Mouse (Mus musculus): ENCODE data around the gene Mecr. TPM values are rescaled to one million over a fixed set of nuclear protein-coding genes. Genes with fewer than 3 reads are reported as not detected.

Gene Mecr
- total RNA-seq, 1 experiment from 2014 or later: 25.9 TPM

DNA sequence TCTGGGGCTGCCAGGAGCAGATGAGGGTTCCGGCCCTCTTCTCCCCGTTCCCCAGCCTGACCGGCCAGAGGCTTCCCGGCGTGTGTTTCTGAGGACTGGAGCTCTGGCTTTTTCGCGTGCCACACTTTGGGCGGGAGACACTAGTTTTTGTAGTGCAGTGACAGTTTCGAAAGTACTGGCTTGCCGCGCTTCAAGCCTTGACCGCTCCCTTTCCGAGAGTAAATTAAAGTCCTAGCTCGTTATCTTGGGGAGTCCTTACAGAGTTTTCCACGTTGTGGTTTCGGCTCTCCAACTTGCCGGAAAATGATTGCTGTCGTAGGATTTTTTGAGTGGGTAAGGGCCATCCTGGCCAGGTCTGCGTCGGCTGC, 30.9 kb downstream of the Mecr start:
- peak; percentile 18 to 20; a peak in 1 of 4 replicates for ATAC-seq (replicated peaks in 1 of 2; ENCODE audit: insufficient read depth in 1 of 2, low FRiP score in 2 of 2, low TSS enrichment in 1 of 2, low read depth in 1 of 2, poor library complexity in 2 of 2, severe bottlenecking in 2 of 2)

DNA sequence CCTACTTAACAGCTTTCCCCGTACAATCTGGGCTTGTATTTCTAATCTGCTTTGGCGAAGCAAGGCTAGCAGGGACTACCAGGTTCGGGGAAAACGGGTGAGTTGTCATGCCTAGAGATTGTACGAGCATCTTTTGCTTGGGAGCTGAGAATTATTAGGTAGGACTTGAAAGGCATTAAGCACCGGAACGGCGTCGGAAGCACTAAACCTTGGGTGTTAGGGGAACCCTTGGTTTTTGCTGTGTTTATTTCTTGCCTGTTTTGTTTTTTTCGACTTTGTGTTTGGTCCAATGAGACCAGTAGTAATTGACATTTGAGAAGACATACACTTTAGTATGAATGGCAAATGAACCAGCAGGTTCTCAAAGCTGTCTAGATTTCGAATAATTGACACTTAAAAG, 31.3 kb downstream of the Mecr start:
- no peak for ATAC-seq (replicated peaks in 1 of 2; ENCODE audit: insufficient read depth in 1 of 2, low FRiP score in 2 of 2, low TSS enrichment in 1 of 2, low read depth in 1 of 2, poor library complexity in 2 of 2, severe bottlenecking in 2 of 2)

GRCm38 (mm10) chr4:131875242-131875641, 32.0 kb downstream of the Mecr start:
- ATAC-seq (replicated peaks in 1 of 2; ENCODE audit: insufficient read depth in 1 of 2, low FRiP score in 2 of 2, low TSS enrichment in 1 of 2, low read depth in 1 of 2, poor library complexity in 2 of 2, severe bottlenecking in 2 of 2): no peak

- no peak for ATAC-seq (replicated peaks in 1 of 2; ENCODE audit: insufficient read depth in 1 of 2, low FRiP score in 2 of 2, low TSS enrichment in 1 of 2, low read depth in 1 of 2, poor library complexity in 2 of 2, severe bottlenecking in 2 of 2)
Observed at GRCm38 (mm10) chr4:131876836-131877235, 33.6 kb downstream of the Mecr start.

DNA sequence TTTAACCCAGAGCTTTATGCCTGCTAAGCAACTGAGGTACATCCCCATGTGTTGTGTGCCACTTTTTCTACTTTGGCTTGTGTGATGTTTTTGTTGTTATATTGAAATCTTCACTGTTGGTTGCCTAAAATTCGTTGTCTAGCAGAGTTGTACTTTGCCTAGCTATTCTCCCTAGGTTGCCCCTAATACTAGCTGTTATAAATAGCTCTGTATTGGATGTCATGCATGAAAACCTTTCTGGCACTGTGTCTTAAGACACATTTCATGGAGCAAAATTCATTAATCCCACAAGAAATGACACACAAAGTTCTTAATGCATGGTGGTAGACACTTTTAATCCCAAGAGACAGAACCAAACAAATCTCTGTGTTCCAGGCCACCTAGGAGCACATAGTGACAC, 36.4 kb downstream of the Mecr start:
- no peak for ATAC-seq (replicated peaks in 1 of 2; ENCODE audit: insufficient read depth in 1 of 2, low FRiP score in 2 of 2, low TSS enrichment in 1 of 2, low read depth in 1 of 2, poor library complexity in 2 of 2, severe bottlenecking in 2 of 2)

- no peak for ATAC-seq (replicated peaks in 1 of 2; ENCODE audit: insufficient read depth in 1 of 2, low FRiP score in 2 of 2, low TSS enrichment in 1 of 2, low read depth in 1 of 2, poor library complexity in 2 of 2, severe bottlenecking in 2 of 2)
Observed at GRCm38 (mm10) chr4:131881306-131881705, 38.0 kb downstream of the Mecr start.

DNA sequence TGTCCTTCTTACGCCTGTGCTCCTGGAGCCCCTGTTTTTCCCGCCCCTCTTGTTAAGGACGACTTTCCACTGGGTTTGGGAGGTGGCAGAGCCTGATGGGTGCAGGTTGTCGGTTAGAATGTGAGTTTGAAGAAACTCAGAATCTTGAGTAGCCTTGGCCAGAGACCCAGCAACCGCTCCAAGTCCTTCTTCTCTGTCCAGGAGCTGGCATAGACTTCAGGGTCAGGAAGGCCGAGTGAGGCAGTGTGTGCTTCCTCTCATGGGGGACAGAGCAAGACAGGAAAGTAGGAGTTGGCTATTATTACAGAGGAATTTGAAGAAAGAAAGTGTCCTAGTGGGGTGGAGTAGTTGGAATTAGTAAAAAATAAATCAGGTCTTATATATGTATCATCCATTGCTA, 40.3 kb downstream of the Mecr start:
- ATAC-seq (replicated peaks in 1 of 2; ENCODE audit: insufficient read depth in 1 of 2, low FRiP score in 2 of 2, low TSS enrichment in 1 of 2, low read depth in 1 of 2, poor library complexity in 2 of 2, severe bottlenecking in 2 of 2): no peak

GRCm38 (mm10) chr4:131885376-131885775, 42.1 kb downstream of the Mecr start:
- ATAC-seq (replicated peaks in 1 of 2; ENCODE audit: insufficient read depth in 1 of 2, low FRiP score in 2 of 2, low TSS enrichment in 1 of 2, low read depth in 1 of 2, poor library complexity in 2 of 2, severe bottlenecking in 2 of 2): no peak

DNA sequence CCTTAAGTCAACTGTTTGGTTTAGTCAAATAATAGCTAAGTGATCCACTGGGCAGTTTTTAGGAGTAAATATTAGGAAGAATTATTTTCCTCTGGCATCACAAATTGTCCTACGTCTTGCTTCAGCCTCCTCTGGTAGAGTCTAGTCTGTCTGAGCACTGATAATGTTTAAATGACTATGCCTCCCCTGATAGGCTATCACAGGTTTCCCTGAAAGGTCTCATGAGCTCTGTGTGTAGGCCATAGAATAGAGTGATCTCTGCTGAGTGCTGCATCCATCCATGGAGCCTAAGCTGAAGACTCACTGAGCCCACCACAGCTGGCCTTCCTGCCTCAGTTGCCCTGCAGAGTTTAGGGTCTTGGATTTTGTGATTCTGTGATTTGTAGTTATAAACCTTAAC, 45.3 kb downstream of the Mecr start:
- ATAC-seq (replicated peaks in 1 of 2; ENCODE audit: insufficient read depth in 1 of 2, low FRiP score in 2 of 2, low TSS enrichment in 1 of 2, low read depth in 1 of 2, poor library complexity in 2 of 2, severe bottlenecking in 2 of 2): no peak

DNA sequence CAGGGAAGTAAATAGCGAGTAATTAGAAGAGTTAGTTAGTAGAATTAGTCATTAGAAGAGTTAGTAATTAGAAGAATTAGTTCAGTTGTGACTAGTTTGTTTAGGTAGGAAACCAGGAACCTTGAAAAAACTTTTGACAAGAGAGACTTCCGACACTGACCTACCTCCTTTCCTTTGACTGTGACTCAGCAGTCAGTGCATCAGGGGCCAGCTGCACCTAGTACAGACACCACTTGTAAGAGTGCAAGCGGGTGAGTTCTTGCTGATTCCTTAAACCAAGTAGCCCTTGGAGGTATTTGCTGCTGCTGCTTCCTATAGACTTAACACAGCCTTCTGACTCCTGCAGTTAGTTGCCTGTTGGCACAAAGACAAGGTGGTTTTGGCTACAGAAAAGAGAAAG, 47.4 kb downstream of the Mecr start:
- peak; percentile 64 to 78 for ATAC-seq (replicated peaks in 1 of 2; ENCODE audit: insufficient read depth in 1 of 2, low FRiP score in 2 of 2, low TSS enrichment in 1 of 2, low read depth in 1 of 2, poor library complexity in 2 of 2, severe bottlenecking in 2 of 2)

DNA sequence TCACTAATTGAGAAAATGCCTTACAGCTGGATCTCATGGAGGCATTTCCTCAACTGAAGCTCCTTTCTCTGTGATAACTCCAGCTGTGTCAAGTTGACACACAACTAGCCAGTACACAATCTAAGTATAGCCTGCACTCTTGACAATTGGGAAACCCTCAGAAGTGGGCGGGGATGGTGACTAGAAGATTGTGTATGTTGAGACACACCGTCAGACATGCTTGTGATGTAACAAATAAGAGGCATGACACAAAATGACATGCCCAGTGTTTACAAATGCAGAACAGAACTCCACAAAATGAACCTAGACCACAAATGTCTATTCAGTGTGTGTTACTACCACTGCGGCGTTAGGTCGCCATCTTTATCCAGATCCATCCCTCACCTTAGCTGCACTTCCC, 53.8 kb downstream of the Mecr start:
- no peak; a peak in 1 of 4 replicates for ATAC-seq (replicated peaks in 1 of 2; ENCODE audit: insufficient read depth in 1 of 2, low FRiP score in 2 of 2, low TSS enrichment in 1 of 2, low read depth in 1 of 2, poor library complexity in 2 of 2, severe bottlenecking in 2 of 2)

DNA sequence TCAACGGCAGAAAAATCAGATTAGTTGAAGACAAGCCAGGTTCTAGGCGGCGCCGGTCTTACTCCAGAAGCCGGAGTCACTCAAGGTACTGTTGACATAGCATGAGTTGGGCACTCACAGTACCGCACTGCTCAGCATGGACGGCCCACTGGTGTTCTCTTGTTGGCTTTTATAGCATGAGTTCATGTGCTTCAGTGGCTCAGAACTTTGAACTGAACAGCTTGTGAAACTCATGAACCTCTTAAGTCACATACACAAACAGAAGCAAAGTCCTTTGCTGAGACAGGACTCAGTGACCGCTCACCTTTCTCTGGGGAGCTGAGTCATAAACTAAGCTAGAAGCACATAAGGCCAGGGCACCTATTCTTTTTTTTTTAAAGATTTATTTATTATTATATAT, 54.5 kb downstream of the Mecr start:
- ATAC-seq (replicated peaks in 1 of 2; ENCODE audit: insufficient read depth in 1 of 2, low FRiP score in 2 of 2, low TSS enrichment in 1 of 2, low read depth in 1 of 2, poor library complexity in 2 of 2, severe bottlenecking in 2 of 2): no peak

GRCm38 (mm10) chr4:131898503-131899179, 55.4 kb downstream of the Mecr start:
- no peak for ATAC-seq (replicated peaks in 1 of 2; ENCODE audit: insufficient read depth in 1 of 2, low FRiP score in 2 of 2, low TSS enrichment in 1 of 2, low read depth in 1 of 2, poor library complexity in 2 of 2, severe bottlenecking in 2 of 2)

DNA sequence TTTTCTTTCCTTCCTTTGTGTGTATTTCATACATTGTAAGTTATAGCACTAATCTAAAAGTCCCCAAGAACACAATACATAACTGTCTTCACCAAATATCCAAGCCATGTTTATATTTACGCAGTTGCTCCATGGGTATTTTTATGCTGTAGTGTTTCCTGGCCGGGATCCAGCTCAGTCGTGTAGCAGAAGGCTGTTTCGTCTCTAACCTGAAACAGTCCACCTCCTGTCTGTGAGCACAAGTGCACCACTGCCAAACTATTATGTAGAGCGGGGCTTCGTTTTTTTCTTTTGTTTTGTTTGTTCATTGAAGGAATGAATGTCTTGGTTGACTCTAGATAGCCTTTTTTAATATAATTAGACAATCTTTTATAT, 55.9 kb downstream of the Mecr start:
- ATAC-seq (replicated peaks in 1 of 2; ENCODE audit: insufficient read depth in 1 of 2, low FRiP score in 2 of 2, low TSS enrichment in 1 of 2, low read depth in 1 of 2, poor library complexity in 2 of 2, severe bottlenecking in 2 of 2): no peak

DNA sequence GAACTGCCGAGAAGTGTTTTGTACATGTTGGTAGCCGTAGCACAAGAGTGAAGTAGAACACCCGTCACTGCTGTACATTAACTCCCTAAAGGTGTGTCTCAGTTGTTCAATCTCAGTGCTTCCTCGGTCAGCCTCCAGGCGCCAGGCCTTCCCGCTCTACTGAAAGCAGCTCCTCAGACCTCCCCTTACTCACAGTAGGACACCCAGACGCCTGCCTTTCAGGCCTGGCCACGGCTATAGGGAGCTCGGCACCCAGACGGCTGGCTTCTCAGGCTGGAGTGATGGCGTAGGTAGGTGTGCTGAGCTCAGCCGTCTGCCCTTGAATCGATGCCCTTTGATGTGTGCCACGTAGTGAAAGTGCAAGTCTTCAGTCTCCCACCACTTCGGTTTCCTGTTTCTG, 57.8 kb downstream of the Mecr start:
- no peak for ATAC-seq (replicated peaks in 1 of 2; ENCODE audit: insufficient read depth in 1 of 2, low FRiP score in 2 of 2, low TSS enrichment in 1 of 2, low read depth in 1 of 2, poor library complexity in 2 of 2, severe bottlenecking in 2 of 2)

- peak in 1 of 2 experiments; percentile 74; a peak in 3 of 4 replicates for ATAC-seq (replicated peaks in 1 of 2; ENCODE audit: insufficient read depth in 1 of 2, low FRiP score in 2 of 2, low TSS enrichment in 1 of 2, low read depth in 1 of 2, poor library complexity in 2 of 2, severe bottlenecking in 2 of 2)
Observed at GRCm38 (mm10) chr4:131904478-131904877, 61.2 kb downstream of the Mecr start.

DNA sequence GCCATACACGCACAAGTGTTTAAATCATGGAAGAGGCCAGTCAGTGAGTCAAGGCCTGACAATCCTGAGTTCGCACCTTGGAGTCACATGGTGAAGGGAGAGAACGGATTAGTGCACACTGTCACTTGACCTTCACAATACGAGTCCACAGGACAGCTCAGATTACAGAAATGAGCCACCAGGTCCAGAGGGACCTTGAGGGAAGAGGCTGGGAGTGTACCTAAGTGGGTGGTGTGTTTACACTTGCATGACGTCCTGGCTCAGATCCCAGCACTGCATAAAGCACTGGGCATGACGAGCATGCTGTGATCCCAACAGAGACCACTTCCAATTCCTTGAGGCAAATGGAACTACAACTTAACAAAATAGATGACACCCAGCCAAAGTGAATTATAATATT, 63.2 kb downstream of the Mecr start:
- no peak for ATAC-seq (replicated peaks in 1 of 2; ENCODE audit: insufficient read depth in 1 of 2, low FRiP score in 2 of 2, low TSS enrichment in 1 of 2, low read depth in 1 of 2, poor library complexity in 2 of 2, severe bottlenecking in 2 of 2)

DNA sequence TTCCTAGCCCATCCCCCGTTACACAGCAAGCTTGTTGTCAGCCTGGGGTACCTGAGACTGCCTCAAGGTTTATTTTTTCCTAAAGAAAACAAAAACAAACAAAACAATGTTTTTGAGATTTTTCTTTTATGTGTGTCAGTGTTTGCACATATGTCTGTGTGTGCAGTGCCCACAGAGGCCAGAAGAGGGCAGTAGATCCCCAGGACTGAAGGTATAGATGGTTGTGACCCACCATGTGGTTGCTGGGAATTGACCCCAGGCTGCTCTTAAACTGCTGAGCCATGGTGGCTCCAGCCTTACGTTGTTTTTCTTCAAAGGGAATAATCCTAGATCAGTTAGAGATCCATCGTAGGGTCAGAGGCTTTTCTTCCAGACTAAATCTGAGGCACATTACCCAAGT, 64.6 kb downstream of the Mecr start:
- ATAC-seq (replicated peaks in 1 of 2; ENCODE audit: insufficient read depth in 1 of 2, low FRiP score in 2 of 2, low TSS enrichment in 1 of 2, low read depth in 1 of 2, poor library complexity in 2 of 2, severe bottlenecking in 2 of 2): no peak

GRCm38 (mm10) chr4:131910237-131910994, 67.1 kb downstream of the Mecr start:
- peak; percentile 69 to 80 for ATAC-seq (replicated peaks in 1 of 2; ENCODE audit: insufficient read depth in 1 of 2, low FRiP score in 2 of 2, low TSS enrichment in 1 of 2, low read depth in 1 of 2, poor library complexity in 2 of 2, severe bottlenecking in 2 of 2)

Measured in hematopoietic stem cell, adult 5-6 weeks (primary cell).